Mouse (Mus musculus): ENCODE measurements at regions not wholly inside any gene's neighbourhood (a gene's known extent, or its start where the extent isn't known, plus 50 kb on each side); places are given as distances from the start of the nearest gene placed in this dataset.

DNA sequence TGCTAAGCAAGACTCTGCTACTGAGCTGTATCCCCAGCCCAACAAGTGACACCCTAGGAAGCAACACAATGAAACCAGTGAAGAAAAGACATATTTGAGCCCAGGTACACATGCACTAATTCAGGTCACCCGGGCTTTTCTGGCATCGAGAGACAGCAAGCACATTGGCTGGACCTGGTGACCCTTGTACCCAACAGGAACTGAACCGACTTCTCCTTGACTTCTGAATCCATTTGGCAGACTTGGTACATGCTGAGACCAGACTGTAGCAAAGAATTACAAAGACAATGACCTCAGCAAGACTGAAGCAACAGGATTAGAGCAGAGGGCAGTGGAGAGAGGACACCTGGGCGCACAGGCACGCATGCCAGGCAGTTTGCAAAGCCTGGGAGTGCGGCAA is 79.1 kb downstream of the Sema4f start:
- DNase-seq, result no peak
- intact Hi-C loops (cut with DNase I), result no loop called here

- DNase-seq, result no peak
- intact Hi-C loops (cut with DNase I), result no loop called here
Observed at GRCm38 (mm10) chr6:82856218-82856617, 82.0 kb upstream of the Hk2 start.

DNA sequence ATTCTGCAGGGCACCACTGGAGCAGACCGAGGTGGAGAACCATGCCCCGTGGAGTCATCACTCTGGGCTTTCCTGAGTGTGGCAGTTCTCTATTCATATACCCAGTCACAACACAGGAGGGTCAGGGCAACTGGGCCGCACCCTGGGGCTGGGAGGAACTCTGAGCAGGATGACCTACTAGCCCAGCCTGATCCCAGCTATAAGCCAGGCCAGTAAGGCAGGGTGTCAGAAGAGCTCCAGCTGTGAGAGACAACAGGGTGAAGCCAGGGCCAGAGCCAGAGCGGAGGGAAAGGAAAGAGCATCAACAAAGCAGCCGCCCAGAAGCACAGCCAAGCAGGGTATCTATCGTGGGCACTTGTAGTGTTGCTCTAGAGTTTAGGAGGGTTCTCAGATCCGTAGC is 81.1 kb upstream of the Hk2 start:
- no peak for DNase-seq
- intact Hi-C loops (cut with DNase I), result no loop called here

- intact Hi-C loops (cut with DNase I), result no loop called here
- DNase-seq, result no peak
Observed at GRCm38 (mm10) chr6:82854780-82855179, 80.5 kb upstream of the Hk2 start.

DNA sequence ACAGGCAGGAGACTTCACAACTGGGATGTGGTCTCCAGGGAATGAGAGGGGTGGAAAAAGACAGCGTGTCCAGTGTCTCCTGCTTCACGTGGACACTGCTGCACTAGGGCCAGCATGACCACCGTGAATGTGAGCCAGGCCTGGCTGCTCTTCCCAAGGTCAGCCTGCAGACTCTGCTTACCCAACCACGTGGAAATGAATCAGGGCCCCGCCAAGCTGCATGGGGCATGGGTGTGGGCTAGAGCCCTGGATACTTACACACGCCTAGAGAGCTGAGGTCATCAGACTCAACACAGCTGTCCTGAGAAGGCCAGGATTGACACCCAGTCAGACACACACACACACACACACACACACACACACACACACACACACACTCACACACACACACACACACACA is 80.1 kb upstream of the Hk2 start:
- intact Hi-C loops (cut with DNase I), result no loop called here
- no peak for DNase-seq

GRCm38 (mm10) chr6:82853076-82853475 is 78.8 kb upstream of the Hk2 start:
- intact Hi-C loops (cut with DNase I), result no loop called here
- DNase-seq, result peak; percentile 41

GRCm38 (mm10) chr6:82850556-82850955 is 76.3 kb upstream of the Hk2 start:
- DNase-seq, result no peak
- intact Hi-C loops (cut with DNase I), result no loop called here

DNA sequence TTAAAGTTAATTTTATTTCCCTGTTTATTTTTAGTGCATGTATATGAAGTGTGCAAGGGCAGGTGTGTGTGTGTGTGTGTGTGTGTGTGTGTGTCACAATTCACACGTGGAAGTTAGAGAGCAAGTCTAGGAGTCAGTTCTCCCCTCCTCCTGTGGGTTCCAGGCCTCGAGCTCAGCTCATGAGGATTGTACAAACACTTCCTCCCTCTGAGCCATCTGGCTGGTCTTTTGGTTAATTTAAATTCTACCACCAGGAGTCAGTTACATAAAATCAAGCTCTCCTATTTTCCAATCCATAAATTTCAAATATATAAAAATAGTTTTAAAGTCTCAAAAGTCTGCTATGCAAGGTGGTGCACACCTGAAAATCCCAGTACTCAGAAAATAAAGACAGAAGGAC is 73.3 kb upstream of the Hk2 start:
- intact Hi-C loops (cut with DNase I), result no loop called here
- DNase-seq, result no peak

DNA sequence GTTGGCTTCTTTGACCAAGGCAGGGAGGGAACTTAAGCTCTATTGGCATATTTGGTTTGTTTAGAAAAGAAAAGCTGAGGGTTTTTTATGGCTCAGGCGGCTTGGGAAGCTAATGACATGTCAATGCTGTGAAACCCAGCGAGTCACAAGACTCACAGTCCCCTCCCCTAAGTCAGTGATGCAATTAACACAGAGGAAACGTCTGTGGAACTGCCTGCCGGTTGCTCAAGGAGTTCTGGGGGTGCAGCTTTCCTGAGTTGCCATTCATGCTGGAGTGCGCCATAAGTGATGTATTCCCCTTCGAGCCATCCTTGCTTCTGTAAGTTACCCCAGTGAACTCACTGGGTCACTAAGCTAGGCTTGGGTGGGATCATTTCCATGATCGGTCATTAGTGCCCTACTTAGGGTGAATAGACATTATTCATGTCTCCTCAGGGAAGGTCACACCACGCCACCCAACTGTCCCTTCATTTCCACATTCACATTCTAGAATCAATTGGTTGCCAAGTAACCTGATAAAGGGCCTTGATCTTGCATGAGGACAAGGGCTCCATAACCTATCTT is 72.4 kb upstream of the Hk2 start:
- intact Hi-C loops (cut with DNase I), result no loop called here
- DNase-seq, result no peak

DNA sequence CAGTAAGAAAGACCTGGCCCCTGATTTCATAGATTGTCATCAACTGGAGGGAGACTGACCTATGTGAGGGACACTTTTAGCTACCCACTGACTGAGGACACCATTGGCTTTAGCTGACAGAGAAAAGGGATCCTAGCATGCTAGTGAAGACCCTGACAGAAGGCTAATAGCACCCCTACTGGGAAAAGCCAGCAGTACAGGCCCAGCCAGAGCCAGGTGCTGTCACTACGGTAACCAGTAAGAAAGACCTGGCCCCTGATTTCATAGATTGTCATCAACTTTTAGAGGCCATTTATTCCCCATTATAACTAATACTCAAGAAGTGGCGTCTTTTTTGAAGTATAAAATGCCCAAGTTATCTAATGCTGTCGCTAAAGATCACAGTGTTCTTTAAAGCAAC is 70.2 kb upstream of the Hk2 start:
- DNase-seq, result peak; percentile 16
- intact Hi-C loops (cut with DNase I), result no loop called here

- DNase-seq, result no peak
Observed at GRCm38 (mm10) chr6:82843881-82844280, 69.6 kb upstream of the Hk2 start.

DNA sequence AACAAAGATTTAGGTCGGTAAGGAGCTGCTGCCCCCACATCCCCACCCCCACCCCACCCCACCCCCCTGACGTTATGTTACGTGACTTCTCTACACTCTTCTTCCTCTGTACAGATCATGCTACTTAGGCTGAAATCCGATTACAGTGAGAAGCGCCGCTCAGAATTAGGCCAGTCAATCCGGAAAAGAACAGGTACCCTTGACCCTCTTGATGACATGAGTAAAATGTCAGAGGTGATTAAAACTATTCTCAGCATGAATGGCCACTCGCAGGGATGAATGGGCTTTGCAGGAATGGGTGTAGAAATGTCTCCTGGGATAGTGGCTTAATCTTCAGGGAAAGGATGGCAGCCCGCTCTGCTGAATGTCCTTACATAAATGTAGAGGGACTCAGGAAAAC is 63.0 kb upstream of the Hk2 start:
- intact Hi-C loops (cut with DNase I), result no loop called here

More at GRCm38 (mm10) chr6:82843881-82844280, 69.6 kb upstream of the Hk2 start:
- intact Hi-C loops (cut with DNase I), result no loop called here

GRCm38 (mm10) chr6:82835222-82836064 is 61.2 kb upstream of the Hk2 start:
- intact Hi-C loops (cut with DNase I), result no loop called here
- no peak for DNase-seq

More for the DNA sequence above, 63.0 kb upstream of the Hk2 start:
- no peak for DNase-seq

- intact Hi-C loops (cut with DNase I), result no loop called here
- no peak for DNase-seq
Observed at GRCm38 (mm10) chr6:82833867-82834266, 59.6 kb upstream of the Hk2 start.

GRCm38 (mm10) chr6:82831211-82831610 is 57.0 kb upstream of the Hk2 start:
- no peak for DNase-seq
- intact Hi-C loops (cut with DNase I), result no loop called here

DNA sequence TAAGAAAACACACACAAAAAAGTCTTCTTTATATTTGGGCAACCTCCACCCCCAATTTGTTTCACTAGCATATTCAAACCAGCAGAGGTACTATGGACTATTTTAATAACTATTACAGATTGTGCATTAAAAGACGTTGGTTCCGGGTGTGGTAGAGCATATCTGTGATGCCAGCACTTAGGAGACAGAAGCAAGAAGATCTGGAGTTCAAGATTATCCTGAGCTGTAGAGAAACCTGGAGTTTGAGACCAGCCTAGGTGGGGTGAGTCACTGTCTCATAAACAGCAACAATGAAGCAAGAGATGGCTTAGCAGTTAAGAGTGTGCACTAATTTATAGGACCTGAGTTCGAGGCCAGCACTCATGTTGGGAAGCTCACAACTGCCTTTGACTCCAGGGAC is 50.4 kb upstream of the Hk2 start:
- intact Hi-C loops (cut with DNase I), result no loop called here
- DNase-seq, result no peak

DNA sequence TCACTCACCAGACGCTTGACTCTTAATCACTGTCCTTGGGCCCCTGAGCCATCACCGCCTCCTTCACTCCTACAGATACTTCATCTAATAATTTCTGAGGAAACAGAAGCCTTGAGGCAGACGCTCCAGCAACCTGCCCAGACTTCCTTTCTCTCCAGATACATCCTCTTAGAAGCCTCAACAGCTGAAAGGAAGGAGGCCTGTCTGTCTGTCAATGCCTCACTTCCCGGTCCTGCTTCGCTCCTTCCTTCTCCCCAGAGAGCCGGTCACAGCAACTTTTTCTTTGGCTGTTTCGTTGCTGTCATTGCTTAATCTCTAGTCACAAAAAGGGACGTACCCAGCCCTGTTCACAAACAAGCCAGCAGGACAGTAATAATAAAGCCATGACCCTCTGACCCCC is 50.0 kb upstream of the Hk2 start:
- DNase-seq, result no peak
- intact Hi-C loops (cut with DNase I), result no loop called here

Measured in left cerebral cortex, postnatal 4 days (tissue).